Mouse (Mus musculus) megakaryocyte-erythroid progenitor cell, adult 5-6 weeks (primary cell): Measurements from ENCODE around the gene Birc2. TPM values are rescaled to one million over a fixed set of nuclear protein-coding genes. Genes with fewer than 3 reads are reported as not detected.

Experiments
- ATAC-seq: replicated peaks from 2 replicates; pipeline ENCODE4 v1.8.0; 2016; ENCODE audit warnings: mild to moderate bottlenecking, inconsistent platforms; ENCODE audit not compliant: severe bottlenecking, poor library complexity, low FRiP score, low TSS enrichment
- total RNA-seq, 2 experiments: library from RNA; stranded (forward) in 1 of 2; stranded (reverse) in 1 of 2; fragments of 200-1000, 215-1000 nt in 1 of 2; fragments of >200 nt in 1 of 2; fragmentation: Nextera tagmentation in 1 of 2; gene quantifications; 2 replicates each; pipeline ENCODE4 v1.2.3; 2014 to 2017

Gene Birc2
- total RNA-seq, 2 experiments from 2014 or later, result 36.7 to 41.7 TPM

DNA sequence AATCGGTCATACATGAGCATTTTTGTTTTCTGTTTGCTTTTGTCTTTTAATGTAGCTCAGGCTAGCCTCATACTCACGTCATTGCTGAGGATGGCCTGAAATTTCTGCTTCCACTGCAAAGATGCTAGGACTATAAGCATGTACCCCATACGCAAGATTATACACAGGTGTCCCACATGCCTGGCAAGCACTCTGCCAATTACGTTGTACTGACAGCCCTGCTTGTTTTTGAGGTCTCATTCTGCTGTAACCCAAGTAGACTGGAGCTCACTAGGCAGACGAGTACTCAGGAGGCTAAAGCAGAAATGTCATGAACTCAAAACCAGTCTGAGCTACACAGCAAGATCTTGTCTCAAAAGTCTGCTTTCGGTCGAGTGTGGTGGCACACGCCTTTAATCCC lies 15.0 kb upstream of the Birc2 start:
- no peak for ATAC-seq

DNA sequence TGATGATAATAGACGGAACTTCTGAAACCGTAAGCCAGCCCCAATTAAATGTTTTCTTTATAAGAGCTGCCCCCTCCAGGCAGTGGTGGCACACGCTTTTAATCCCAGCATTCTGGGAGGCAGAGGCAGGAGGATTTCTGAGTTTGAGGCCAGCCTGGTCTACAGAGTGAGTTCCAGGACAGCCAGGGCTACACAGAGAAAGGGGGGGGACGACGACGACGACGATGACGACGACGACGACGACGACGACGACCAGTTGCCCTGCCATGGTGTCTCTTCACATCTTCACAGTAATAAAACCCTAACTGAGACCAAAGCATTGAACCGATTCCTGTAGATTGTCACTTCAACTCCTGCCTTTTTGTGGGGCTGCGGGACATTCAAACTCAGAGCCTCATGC lies 11.3 kb upstream of the Birc2 start:
- ATAC-seq, result no peak

DNA sequence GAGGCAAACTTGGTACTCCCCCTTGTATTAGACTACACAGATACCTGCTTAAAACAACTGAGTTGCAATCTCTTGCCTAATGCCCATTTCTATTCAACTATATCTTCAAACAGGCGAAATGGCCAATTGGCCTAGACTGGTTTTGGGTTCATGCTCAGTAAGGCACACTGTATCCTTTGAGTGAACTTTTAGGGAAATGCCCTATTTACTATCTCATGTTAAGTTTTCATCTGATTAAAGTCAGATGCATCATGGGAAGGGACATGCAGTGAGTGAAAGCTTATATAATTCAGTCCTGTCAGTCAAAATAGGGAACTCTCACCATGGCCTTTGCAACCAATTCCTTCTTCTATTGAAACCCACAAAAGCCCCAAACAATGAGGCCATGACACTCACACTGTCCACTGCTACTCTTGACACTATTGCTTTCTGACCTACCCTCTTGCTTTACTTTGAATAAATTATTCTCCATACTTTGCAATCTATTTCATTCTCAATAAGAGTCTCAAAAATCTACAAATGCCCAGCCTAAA lies 9.9 kb upstream of the Birc2 start:
- no peak for ATAC-seq

DNA sequence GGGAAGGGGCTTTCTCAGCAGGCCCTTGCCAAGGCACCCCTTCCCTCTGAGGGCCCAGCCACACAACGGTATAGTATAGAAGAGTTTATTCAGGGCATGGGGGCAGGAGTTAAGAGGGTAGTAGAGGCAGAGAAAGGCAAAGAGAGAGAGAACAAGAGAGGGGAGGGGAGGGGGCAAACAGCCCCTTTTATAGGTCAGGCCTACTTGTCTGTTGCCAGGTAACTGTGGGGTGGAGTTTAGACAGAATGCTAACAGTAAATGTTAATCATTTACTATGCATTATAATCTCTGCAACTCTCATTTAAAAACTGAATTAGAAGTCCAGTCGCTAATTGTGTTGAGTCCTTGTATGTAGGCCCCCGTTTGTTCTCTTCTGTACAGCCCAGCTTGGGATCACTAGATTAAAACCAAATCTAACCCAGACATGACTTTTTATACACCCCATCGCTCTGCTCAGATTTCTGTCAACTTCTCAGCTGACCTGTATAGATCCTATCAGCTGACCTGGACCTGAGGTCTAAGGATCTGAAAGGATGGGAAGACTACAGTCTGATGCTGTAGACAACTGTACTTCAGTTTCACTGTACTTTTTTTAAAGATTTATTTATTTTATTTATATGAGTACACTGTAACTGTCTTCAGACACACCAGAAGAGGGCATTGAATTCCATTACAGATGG lies 8.5 kb upstream of the Birc2 start:
- ATAC-seq, result no peak

DNA sequence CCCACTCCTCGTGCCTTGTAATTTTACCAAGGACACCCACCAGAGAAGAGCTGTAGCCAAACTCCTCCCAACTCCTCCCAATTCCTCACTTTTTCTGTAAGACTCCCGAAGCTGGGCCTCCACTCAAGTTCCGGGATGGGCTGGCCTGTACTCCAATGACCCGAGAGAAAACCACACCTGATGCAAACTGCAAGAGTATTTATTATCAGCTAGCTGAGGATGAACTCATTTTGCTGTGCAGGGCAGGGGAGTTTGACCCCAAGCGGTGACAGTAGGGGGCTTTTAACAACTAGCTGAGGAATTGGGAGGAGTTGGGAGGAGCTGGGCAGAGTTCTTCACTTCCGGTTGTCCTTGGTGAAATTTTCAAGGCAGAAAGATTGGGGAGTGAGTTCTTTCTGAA lies 4.4 kb upstream of the Birc2 start:
- ATAC-seq, result no peak

DNA sequence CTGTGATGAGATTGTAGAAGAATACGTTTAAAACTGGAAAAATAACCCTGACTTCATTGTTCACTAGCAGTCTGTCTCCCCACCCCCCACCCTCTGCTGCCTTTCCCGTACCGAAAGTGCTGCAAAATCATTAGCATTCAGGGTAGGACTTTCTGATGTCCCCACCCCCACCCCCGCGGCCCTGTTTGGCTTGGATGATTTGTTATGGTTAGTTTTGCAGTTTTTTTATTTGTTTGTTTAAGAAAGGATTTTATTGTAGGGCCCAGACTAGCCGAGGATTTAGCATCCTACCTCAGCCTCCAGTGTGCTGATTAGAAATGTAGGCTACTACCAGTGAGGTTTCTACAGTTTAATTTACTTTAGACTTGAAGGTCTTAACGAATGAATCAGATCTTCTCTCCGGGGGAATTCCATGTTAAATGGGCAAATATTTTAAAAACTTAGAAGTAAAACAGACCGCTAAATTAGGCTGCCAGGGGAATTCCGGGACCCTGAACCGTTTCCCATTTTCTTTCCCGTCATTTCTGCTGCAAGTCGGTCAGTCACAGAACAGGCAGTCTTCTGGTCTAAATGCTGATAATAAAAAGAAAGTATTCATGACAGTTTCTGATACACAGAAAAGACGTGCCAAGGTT lies 1.1 kb upstream of the Birc2 start:
- ATAC-seq, result 0 out of 2 replicates have a peak, but pooled peaks have one; percentile 21

DNA sequence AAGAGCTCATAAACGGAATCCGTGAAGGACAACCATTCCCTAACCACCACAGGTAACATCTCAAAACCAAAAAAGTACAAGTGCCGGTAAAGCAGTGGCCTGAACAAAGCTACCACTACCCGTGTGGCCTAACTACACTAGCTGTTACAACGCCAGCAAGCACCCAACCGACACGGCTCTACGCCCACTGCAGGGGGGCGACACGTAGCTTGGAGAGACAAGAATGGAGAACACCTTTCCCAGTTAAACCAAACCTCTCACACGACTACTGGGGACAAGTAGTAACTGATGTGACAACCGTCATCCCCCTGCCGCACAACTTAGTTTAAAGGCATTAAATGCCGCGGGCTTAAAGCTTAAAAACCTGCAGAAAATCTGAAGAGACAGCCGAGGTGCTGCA lies 533 bp downstream of the Birc2 start:
- peak; percentile 40 for ATAC-seq

DNA sequence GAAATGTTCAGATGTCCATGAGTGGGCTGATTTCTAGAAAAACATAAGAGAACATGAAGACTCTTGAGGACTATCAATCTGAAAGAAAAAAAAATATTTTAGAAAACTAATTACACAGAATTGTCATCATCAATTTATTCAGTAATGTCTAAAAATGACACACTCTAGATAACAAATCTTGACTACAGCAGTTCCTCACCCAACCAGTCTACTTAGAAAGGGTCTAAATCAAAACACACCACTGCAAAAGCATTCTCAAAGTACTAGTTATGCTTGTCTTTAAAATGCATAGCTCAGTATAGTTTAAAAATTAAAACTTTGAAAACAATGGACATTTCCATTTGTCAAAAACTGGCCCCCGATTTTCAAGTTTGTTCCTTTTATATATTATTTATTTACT lies 1.6 kb downstream of the Birc2 start:
- no peak for ATAC-seq

DNA sequence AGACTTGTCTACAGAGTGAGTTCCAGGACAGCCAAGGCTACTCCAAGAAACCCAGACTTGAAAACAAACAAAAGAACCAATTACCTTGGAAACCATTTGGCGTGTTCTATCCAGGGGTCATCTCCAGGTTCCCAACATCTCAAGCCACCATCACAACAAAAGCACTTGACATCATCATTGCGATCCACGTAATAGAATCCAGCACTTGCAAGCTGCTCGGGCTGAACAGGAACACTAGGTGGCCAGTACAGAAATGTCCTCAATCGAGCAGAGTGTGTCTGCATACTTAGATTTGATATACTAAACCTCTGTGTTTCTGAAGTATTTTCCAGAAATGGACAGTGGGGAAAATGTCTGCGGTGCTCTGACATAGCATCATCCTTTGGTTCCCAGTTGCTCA lies 3.4 kb downstream of the Birc2 start:
- ATAC-seq, result no peak

DNA sequence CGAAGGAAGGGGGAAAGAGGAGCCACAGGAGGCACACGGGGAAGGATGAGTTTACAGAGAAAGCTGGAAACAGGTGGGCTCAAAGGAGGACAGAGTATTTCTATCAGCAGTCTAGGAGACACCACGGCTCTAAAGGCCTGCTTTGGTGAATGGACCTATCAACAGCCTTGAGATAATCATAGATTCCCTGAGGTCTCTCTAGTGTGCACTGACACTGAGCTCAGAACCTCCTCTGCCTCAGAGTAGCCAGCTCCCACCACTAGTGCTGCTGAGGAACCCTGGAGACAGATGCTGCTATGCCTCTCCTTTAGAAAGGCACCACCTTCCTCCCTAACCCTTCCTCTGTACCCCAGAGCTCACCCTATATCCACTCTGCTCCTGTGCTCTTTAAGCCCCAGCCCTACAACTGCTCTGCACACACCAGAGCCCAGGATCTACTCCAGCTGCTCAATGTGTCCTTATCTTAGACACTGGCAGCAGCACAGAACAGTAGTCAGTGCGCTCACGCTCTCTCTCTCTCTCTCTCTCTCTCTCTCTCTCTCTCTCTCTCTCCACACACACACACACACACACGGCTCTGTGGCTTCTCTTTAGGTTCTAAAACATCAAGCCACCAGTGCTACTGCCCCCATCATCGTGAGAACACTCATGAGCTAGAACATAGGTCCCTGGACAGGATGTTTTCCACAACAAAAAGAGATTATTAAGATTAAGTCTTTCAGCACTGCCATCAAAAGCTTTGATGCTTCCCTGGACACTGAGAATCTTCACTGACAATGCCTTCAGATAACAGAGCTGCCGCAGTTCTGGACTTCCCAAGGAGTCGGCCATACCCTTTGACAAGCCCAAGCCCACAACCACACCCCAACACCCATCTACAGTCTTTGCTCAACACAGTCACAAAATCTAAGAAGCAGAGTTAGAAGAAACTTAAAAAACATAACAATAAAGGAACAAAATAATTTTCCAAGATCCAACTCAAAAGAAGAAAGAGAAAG lies 7.0 kb downstream of the Birc2 start:
- peak; percentile 86 for ATAC-seq

DNA sequence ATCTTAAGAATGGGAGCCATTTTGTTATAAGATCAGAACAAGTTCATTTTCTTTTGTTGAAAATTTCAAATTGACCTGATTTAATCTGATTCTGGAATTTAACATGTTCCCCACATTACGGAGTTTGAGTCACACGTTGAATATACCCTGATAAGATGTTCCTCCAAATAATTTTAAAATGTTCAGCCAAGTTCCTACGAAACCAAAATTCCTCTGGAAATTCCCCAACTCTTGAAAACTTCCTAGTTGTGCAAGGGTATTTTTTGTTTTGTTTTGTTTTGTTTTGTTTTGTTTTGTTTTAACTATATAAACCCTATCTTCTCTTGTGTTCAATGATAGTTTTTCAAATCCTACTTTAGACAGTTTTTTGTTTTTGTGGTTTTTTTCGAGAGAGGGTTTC lies 8.2 kb downstream of the Birc2 start:
- ATAC-seq, result no peak

DNA sequence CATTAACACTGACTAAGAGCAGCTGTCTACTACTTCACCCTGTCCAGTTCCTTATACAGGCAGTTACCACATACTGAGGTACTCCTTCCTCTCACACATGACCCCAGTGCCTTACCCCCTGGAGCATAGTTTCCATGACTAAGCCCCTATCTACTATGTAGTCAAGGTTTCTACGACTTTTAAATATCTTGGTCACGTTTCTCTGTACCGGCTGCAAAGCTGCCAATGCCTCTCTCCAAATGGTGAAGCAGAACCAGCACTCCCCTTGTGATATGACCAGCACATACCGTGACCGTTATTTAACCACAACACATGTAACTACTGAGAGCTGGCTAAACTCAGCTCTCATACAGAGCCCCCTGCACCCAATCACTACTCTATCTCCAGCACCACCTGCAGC lies 11.9 kb downstream of the Birc2 start:
- ATAC-seq, result peak; percentile 80

DNA sequence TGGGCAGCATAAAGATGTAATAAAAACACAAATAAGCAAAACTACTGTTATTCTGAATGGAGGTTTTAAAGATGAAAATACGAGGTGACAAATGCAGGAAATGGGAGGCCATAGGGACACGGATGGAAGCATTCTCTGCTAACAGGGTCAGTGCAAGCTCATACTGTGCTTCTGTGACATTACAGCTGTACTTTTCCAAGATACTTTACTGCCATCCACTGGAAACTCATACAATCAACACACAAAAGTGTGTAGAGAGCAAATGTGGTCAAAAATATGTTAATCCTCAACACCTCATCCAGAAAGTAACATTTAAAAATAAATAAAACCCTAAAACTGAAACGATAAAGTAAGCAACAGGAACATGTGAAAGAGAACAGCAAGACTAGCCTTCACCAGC lies 14.1 kb downstream of the Birc2 start:
- ATAC-seq, result no peak

DNA sequence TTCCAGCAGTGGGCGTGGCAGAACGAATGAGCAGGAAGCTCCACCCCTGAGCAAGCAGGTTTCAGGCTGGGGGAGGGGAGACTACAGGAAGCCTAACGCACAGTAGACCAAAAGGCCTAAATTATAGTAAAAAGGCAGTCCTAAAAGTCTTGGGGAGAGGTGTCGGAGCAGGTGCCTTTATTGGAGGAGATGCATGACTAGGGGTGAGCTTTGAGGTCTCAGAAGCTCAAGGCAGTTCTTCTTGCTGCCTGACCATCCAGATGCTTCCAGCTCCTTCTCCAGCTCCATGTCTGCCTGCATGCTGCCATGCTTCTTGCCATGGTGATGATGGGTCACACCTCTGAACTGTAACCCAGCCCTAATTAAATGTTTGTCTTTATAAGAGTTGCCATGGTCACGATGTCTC lies 31.8 kb downstream of the Birc2 start:
- ATAC-seq, result 0 out of 2 replicates have a peak, but pooled peaks have one; percentile 37

DNA sequence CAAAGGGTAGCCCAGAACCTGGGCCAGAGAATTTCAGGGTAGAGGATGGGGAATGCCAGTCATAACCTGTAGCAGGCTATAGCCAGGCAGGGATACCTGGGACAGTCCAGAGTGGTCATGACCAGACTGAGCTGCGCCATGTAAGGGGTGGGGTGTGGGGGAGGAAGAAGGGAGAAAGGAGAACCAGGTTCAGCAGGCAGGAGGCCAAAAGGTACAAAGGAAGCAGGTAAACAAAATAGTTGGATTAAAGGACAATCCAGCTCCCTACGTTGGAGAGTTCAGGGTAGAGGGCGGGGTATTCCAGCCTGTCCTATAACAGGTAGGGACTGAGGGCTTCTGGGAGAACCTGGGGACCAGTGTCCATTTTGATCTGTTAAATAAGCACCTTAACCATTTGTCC lies 38.3 kb downstream of the Birc2 start:
- 0 out of 2 replicates have a peak, but pooled peaks have one; percentile 37 for ATAC-seq

DNA sequence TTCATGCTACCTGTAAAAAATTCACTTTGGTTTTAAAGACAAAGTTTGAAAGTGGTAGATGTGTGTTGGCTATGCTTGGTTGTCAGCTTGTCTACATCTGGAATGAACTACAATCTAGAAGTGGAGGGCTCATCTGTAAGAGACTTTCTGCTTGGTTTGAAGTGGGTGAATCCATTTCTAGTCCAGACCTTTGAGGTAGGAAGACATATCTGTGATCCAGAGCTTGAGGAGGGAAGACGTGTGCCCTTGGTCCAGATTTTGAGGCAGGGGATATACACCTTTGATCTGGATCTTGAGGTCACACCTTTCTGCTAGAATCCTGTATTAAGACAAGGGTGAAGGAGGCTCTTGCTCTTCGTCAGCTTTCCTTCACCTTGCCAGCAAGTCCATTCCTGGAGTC lies 39.3 kb downstream of the Birc2 start:
- no peak for ATAC-seq

DNA sequence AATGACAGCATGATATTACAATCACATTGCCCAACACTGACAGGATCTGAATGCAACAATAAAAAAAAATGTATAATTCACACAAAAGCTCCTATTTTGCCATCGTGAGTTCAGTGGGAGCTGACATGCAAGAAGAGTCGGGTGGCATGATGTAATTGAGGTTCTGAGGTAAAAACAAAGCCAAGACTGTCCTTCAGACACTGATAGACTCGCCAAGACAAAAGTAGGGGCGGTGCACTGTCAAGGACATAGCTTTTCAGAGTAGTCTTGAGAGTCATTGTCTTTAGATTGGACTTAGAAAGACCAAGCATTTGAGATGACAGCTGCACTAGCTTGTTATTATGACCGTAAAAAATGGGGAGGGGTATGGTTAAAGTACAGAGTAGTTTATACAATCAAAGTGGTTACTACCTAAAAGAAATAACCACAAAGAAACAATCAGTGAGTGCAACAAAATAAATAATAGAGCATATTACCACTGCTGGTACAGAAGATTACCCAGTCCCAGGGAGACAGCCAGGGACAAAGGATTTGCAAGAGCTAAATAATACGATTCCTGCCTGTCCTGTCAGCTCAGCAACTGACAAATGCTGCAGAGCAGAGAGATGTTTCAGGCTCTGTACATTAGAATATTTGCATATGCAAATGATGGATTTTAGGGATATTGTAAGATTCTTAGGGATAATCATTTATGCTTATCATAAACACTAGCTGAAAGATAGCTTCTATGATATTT lies 40.6 kb downstream of the Birc2 start:
- no peak; the same call in 1 of the 2 replicates for ATAC-seq

DNA sequence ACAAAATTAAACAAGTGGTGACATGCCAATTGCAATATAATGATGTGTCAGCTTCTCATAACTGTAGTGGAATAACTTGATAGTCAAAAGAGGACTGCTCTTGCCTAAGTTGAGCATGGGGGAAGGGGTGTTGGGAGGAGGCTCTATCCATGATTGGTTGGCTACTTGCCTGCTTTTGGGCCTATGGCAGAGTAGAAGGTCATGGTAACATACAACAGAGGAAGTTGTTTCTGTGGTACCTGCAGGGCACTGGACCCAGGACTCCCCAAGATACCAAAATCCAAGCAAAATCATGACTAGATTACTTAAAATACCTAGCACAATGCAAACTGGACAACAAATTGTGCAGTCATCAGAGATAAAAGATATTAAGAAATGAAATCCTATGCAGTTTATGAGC lies 41.3 kb downstream of the Birc2 start:
- ATAC-seq, result no peak

DNA sequence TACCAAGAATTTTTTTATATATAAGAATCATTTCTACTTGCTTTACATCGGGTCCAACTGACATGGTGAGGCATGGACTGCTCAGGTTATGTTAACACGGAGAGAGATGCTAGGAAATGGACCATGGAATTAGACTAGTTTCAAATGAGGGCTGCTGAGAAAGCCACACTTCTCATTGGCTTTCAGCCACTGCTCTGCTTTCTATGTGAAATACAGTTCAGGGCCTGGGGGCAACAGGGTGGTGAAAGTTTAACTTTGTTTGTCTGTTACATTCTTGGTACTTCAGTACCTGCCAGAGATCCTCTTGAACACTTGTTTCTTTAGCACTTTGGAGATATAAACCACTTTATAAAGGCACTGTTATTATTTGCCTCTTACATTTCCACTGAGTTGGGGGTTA lies 43.3 kb downstream of the Birc2 start:
- no peak for ATAC-seq
